Mouse (Mus musculus): ENCODE measurements around the gene Myoz1.

- TF ChIP-seq POLR2A (IDR thresholded peaks at IDR 0.05; ENCODE audit: insufficient read depth, low read length), result no peak
- no peak for TF ChIP-seq CTCF (IDR thresholded peaks at IDR 0.05; ENCODE audit: low read depth, low read length)
Observed at GRCm38 (mm10) chr14:20641438-20641875, 14.9 kb downstream of the Myoz1 start.
